Mouse (Mus musculus): ENCODE measurements at regions not wholly inside any gene's neighbourhood (a gene's known extent, or its start where the extent isn't known, plus 50 kb on each side); places are given as distances from the start of the nearest gene placed in this dataset.
A peak's percentile ranks its signal among the peaks of the same experiment; 100 is the strongest.
"Not testable (repeated sequence)": the region's sequence is repeated elsewhere in the genome, so short reads cannot be mapped to it uniquely, and the experiment has no call there.

- 79% methylated on average over 7 of the region's 7 CpGs for WGBS
- Histone ChIP-seq H3K36me3 (ENCODE audit: control insufficient read depth, insufficient read depth, low read length) (no peaks in the 10 kb centered on the region), H3K9me3 (ENCODE audit: control insufficient read depth, low read length) (no peaks in the 10 kb centered on the region), H3K27me3 (replicated peaks; ENCODE audit: control insufficient read depth, insufficient read depth, low read length) (no peaks in the 10 kb centered on the region), H3K9ac (ENCODE audit: low read depth, low read length) (no peak overlapping the region), H3K4me1 (ENCODE audit: control insufficient read depth, insufficient read depth, low read length) (no peaks in the 10 kb centered on the region), H3K4me2 (ENCODE audit: low read depth, low read length) (no peak overlapping the region), H3K27ac (ENCODE audit: low read length) (no peak overlapping the region), H3K4me3 (ENCODE audit: low read length) (no peak overlapping the region)
- no peak for ATAC-seq
Observed at GRCm38 (mm10) chrX:50607636-50608035, 179.3 kb upstream of the Olfr1324 start.

GRCm38 (mm10) chrX:50605517-50605916 is 177.2 kb upstream of the Olfr1324 start:
- peak overlapping the region; percentile 25; the same call in 1 of the 2 replicates for H3K4me2 ChIP-seq (ENCODE audit: low read depth, low read length)
- WGBS: 77% methylated on average over 2 of the region's 2 CpGs
- H3K9ac ChIP-seq (ENCODE audit: low read depth, low read length); H3K36me3 ChIP-seq (ENCODE audit: control insufficient read depth, insufficient read depth, low read length); H3K27me3 ChIP-seq (replicated peaks; ENCODE audit: control insufficient read depth, insufficient read depth, low read length); H3K27ac ChIP-seq (ENCODE audit: low read length); H3K9me3 ChIP-seq (ENCODE audit: control insufficient read depth, low read length); H3K4me1 ChIP-seq (ENCODE audit: control insufficient read depth, insufficient read depth, low read length): not testable (repeated sequence)
- ATAC-seq: peak; percentile 72
- 0 out of 2 replicates have a peak overlapping the region, but pooled peaks have one; percentile 5 for H3K4me3 ChIP-seq (ENCODE audit: low read length)

GRCm38 (mm10) chrX:50604995-50605394 is 176.7 kb upstream of the Olfr1324 start:
- not testable (repeated sequence) for H3K9me3 ChIP-seq (ENCODE audit: control insufficient read depth, low read length); H3K4me1 ChIP-seq (ENCODE audit: control insufficient read depth, insufficient read depth, low read length); H3K9ac ChIP-seq (ENCODE audit: low read depth, low read length); H3K36me3 ChIP-seq (ENCODE audit: control insufficient read depth, insufficient read depth, low read length); H3K27me3 ChIP-seq (replicated peaks; ENCODE audit: control insufficient read depth, insufficient read depth, low read length); H3K27ac ChIP-seq (ENCODE audit: low read length)
- 79% methylated on average over 4 of the region's 4 CpGs for WGBS
- 0 out of 2 replicates have a peak, but pooled peaks have one; percentile 12 for ATAC-seq
- H3K4me3 ChIP-seq (ENCODE audit: low read length): 0 out of 2 replicates have a peak overlapping the region, but pooled peaks have one; percentile 5
- H3K4me2 ChIP-seq (ENCODE audit: low read depth, low read length): peak overlapping the region; percentile 25; the same call in 1 of the 2 replicates

- not testable (repeated sequence) for H3K9me3 ChIP-seq (ENCODE audit: control insufficient read depth, low read length); H3K27me3 ChIP-seq (replicated peaks; ENCODE audit: control insufficient read depth, insufficient read depth, low read length); H3K27ac ChIP-seq (ENCODE audit: low read length); H3K36me3 ChIP-seq (ENCODE audit: control insufficient read depth, insufficient read depth, low read length); H3K4me1 ChIP-seq (ENCODE audit: control insufficient read depth, insufficient read depth, low read length)
- Histone ChIP-seq H3K4me3 (ENCODE audit: low read length) (peak overlapping the region; percentile 23), H3K4me2 (ENCODE audit: low read depth, low read length) (peak overlapping the region; percentile 22; the same call in 1 of the 2 replicates), H3K9ac (ENCODE audit: low read depth, low read length) (peak overlapping the region; percentile 19; the same call in 1 of the 2 replicates)
- peak; percentile 72 for ATAC-seq
- 75% methylated on average over 3 of the region's 3 CpGs for WGBS
Observed at GRCm38 (mm10) chrX:50602881-50603280, 174.6 kb upstream of the Olfr1324 start.

DNA sequence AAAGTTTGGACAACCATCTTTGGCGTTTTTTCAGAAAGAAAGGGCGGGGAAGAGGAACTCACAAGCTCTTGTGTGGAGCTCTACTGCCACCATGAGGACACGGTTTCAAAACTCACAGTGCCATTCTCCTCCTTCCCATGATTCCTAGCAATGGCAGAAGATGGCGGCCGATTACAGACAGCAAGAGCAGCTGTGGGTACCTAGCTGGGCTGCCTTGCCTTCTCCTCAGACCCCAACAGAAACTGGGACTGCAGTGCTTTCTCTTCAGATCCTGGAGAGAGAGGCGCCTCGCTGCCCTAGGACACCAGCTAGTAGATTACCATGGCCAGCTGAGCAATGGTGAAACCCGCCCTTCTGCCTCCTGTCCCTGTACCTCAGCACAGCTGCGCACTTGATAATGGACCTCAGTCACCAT is 174.2 kb upstream of the Olfr1324 start:
- peak overlapping the region; percentile 19; the same call in 1 of the 2 replicates for H3K9ac ChIP-seq (ENCODE audit: low read depth, low read length)
- peak overlapping the region; percentile 23 for H3K4me3 ChIP-seq (ENCODE audit: low read length)
- not testable (repeated sequence) for H3K4me1 ChIP-seq (ENCODE audit: control insufficient read depth, insufficient read depth, low read length); H3K36me3 ChIP-seq (ENCODE audit: control insufficient read depth, insufficient read depth, low read length); H3K27me3 ChIP-seq (replicated peaks; ENCODE audit: control insufficient read depth, insufficient read depth, low read length); ATAC-seq; H3K27ac ChIP-seq (ENCODE audit: low read length); H3K9me3 ChIP-seq (ENCODE audit: control insufficient read depth, low read length)
- H3K4me2 ChIP-seq (ENCODE audit: low read depth, low read length): peak overlapping the region; percentile 22; the same call in 1 of the 2 replicates
- 75% methylated on average over 9 of the region's 9 CpGs for WGBS

DNA sequence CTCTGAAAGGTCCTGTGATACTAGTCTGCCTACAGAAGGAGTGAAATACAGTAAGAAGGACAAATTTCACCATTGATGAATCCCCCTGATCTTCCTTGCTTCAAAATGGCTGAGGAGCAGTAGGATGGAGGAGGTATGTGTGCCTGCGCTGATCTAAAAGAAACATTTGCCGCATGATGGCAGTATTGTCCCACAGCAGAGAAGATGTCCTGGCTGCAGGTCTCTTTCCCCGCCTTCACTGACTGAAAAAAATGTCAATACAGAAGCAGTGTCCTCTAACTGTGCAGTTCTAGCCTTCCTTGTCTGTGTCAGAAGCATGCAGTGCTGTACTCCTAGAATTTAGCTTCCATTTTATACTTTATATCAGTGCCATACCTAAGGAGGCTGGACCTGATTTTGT is 172.0 kb upstream of the Olfr1324 start:
- Histone ChIP-seq H3K4me3 (ENCODE audit: low read length) (peak overlapping the region; percentile 38), H3K4me2 (ENCODE audit: low read depth, low read length) (0 out of 2 replicates have a peak overlapping the region, but pooled peaks have one; percentile 33), H3K9ac (ENCODE audit: low read depth, low read length) (peak overlapping the region; percentile 43; the same call in 1 of the 2 replicates)
- not testable (repeated sequence) for H3K4me1 ChIP-seq (ENCODE audit: control insufficient read depth, insufficient read depth, low read length); H3K27ac ChIP-seq (ENCODE audit: low read length); H3K9me3 ChIP-seq (ENCODE audit: control insufficient read depth, low read length); H3K36me3 ChIP-seq (ENCODE audit: control insufficient read depth, insufficient read depth, low read length); H3K27me3 ChIP-seq (replicated peaks; ENCODE audit: control insufficient read depth, insufficient read depth, low read length)
- ATAC-seq: peak; percentile 72
- WGBS: 61% methylated on average over 3 of the region's 3 CpGs

DNA sequence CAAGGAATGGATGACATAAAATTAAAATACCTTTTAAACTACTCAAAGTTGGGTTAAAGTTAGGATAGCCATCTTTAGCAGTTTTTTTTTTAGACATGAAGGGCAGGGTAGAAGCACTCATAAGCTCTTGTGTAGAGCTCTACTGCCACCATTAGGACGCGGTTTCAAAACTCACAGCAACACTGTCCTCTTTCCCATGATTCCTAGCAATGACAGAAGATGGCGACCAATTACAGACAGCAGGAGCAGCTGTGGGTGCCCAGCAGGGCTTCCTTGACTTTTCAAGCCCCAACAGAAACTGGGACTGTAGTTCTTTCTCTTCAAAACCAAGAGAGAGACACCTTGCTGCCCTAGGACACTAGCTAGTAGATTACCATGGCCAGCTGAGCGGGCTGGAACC is 171.5 kb upstream of the Olfr1324 start:
- Histone ChIP-seq H3K27ac (ENCODE audit: low read length) (no peak overlapping the region), H3K9me3 (ENCODE audit: control insufficient read depth, low read length) (no peaks in the 10 kb centered on the region), H3K4me3 (ENCODE audit: low read length) (peak overlapping the region; percentile 38), H3K4me1 (ENCODE audit: control insufficient read depth, insufficient read depth, low read length) (no peaks in the 10 kb centered on the region), H3K27me3 (replicated peaks; ENCODE audit: control insufficient read depth, insufficient read depth, low read length) (no peaks in the 10 kb centered on the region), H3K4me2 (ENCODE audit: low read depth, low read length) (peak overlapping the region; percentile 33; the same call in 1 of the 2 replicates), H3K36me3 (ENCODE audit: control insufficient read depth, insufficient read depth, low read length) (no peaks in the 10 kb centered on the region), H3K9ac (ENCODE audit: low read depth, low read length) (peak overlapping the region; percentile 43; the same call in 1 of the 2 replicates)
- 71% methylated on average over 4 of the region's 4 CpGs for WGBS
- ATAC-seq: peak; percentile 68; the same call in 1 of the 2 replicates

DNA sequence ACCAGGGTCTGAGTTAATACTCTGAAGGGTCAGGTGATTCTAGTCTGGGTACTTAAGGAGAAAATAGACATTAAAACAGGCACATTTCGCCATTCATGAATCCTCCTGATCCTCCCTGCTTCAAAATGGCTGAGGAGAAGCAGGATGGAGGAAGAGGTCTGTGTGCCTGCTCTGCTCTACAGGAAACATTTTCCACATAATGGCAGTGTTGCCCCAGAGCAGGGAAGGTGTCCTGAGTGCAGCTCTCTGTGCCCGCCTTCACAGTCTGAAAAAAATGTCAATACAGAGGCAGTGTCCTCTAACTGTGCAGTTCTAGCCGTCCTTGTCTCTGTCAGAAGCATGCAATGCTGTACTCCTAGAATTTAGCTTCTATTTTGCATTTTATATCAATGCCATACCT is 169.3 kb upstream of the Olfr1324 start:
- H3K4me1 ChIP-seq (ENCODE audit: control insufficient read depth, insufficient read depth, low read length); H3K27ac ChIP-seq (ENCODE audit: low read length); H3K9ac ChIP-seq (ENCODE audit: low read depth, low read length); H3K9me3 ChIP-seq (ENCODE audit: control insufficient read depth, low read length); H3K36me3 ChIP-seq (ENCODE audit: control insufficient read depth, insufficient read depth, low read length); H3K27me3 ChIP-seq (replicated peaks; ENCODE audit: control insufficient read depth, insufficient read depth, low read length); ATAC-seq; H3K4me3 ChIP-seq (ENCODE audit: low read length): not testable (repeated sequence)
- H3K4me2 ChIP-seq (ENCODE audit: low read depth, low read length): 0 out of 2 replicates have a peak overlapping the region, but pooled peaks have one; percentile 10
- WGBS: 74% methylated on average over 3 of the region's 3 CpGs

DNA sequence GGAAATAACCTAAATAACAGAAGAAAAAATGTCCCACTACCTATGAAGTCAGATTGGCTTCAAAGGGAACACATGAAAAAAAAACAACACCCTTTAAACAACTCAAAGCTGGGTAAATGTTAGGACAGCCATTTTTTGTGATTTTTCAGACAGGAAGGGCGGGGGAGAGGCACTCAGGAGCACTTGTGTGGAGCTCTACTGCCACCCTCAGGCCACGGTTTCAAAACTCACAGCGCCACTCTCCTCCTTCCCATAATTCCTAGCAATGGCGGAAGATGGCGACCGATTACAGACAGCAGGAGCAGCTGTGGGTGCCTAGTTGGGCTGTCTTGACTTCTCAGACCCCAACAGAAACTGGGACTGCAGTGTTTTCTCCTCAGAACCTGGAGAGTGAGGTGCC is 168.8 kb upstream of the Olfr1324 start:
- Histone ChIP-seq H3K27ac (ENCODE audit: low read length) (no peak overlapping the region), H3K4me1 (ENCODE audit: control insufficient read depth, insufficient read depth, low read length) (no peaks in the 10 kb centered on the region), H3K9me3 (ENCODE audit: control insufficient read depth, low read length) (no peaks in the 10 kb centered on the region), H3K9ac (ENCODE audit: low read depth, low read length) (no peak overlapping the region), H3K4me2 (ENCODE audit: low read depth, low read length) (0 out of 2 replicates have a peak overlapping the region, but pooled peaks have one; percentile 10), H3K36me3 (ENCODE audit: control insufficient read depth, insufficient read depth, low read length) (no peaks in the 10 kb centered on the region), H3K27me3 (replicated peaks; ENCODE audit: control insufficient read depth, insufficient read depth, low read length) (no peaks in the 10 kb centered on the region), H3K4me3 (ENCODE audit: low read length) (peak overlapping the region; percentile 31)
- ATAC-seq: no peak
- 70% methylated on average over 6 of the region's 6 CpGs for WGBS

GRCm38 (mm10) chrX:50594976-50595375 is 166.7 kb upstream of the Olfr1324 start:
- H3K36me3 ChIP-seq (ENCODE audit: control insufficient read depth, insufficient read depth, low read length); ATAC-seq; H3K9ac ChIP-seq (ENCODE audit: low read depth, low read length); H3K9me3 ChIP-seq (ENCODE audit: control insufficient read depth, low read length); H3K27ac ChIP-seq (ENCODE audit: low read length); H3K27me3 ChIP-seq (replicated peaks; ENCODE audit: control insufficient read depth, insufficient read depth, low read length); H3K4me3 ChIP-seq (ENCODE audit: low read length); H3K4me2 ChIP-seq (ENCODE audit: low read depth, low read length); H3K4me1 ChIP-seq (ENCODE audit: control insufficient read depth, insufficient read depth, low read length): not testable (repeated sequence)
- WGBS: 80% methylated on average over 4 of the region's 4 CpGs
